Mouse (Mus musculus): ENCODE measurements around the gene Eya2.

Gene Eya2

GRCm38 (mm10) chr2:165817437-165817836, 222.6 kb downstream of the Eya2 start:
- peak; percentile 81 for DNase-seq (ENCODE audit: low read depth, low spot score)

DNA sequence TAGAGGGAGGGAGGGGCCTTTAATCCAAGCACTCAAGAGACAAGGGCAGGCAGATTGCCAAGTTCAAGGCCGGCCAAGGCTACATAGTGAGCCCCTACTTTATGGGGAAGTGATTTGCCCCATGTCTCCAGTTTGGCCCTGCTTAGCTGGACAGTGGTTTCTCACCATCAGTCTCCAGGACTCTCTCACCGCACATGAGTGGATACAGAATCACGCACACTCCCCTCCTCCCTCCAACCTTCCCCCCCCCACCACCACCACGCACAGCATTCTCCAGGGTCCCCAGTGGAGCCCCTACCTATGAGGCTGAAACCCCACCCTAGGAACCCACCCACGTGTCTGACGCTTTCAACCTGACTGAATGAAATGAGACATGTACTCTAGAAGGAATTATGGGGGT, 223.7 kb downstream of the Eya2 start:
- no peak for DNase-seq (ENCODE audit: low read depth, low spot score)

- peak; percentile 89 for DNase-seq (ENCODE audit: low read depth, low spot score)
These were observed 224.4 kb downstream of the Eya2 start for GRCm38 (mm10) chr2:165818985-165819948.

- no peak for DNase-seq (ENCODE audit: low read depth, low spot score)
These were observed 225.2 kb downstream of the Eya2 start for GRCm38 (mm10) chr2:165820073-165820472.

DNA sequence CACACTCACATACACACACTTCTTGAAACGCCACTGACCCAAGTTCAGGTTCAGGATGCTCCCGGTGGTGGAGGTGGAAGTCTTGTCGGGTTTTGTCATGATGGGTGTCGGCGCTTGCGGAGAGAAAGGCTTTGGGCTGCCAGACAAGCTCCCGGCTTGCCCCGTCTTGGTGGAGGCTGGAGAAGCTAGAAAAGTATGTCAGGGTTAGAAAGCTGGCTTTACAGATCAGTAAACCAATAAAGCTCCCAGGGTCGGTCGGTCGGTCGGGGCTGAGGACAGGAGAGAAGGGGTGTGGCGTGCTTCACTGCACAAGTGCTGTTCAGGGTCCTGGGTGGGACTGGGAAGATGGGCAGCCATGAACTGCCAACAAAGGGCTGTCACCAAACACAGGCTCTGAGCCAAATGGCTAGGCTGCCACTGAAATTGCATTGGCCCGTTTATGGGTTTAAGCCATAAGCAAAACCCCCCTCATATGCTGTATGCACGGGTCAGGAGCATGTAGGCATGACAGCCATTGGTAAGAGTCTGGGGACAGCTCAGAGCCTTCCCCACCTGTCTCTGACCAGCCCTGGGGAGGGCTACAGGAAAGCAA, 225.8 kb downstream of the Eya2 start:
- no peak for DNase-seq (ENCODE audit: low read depth, low spot score)
